In the genomic region with DNA sequence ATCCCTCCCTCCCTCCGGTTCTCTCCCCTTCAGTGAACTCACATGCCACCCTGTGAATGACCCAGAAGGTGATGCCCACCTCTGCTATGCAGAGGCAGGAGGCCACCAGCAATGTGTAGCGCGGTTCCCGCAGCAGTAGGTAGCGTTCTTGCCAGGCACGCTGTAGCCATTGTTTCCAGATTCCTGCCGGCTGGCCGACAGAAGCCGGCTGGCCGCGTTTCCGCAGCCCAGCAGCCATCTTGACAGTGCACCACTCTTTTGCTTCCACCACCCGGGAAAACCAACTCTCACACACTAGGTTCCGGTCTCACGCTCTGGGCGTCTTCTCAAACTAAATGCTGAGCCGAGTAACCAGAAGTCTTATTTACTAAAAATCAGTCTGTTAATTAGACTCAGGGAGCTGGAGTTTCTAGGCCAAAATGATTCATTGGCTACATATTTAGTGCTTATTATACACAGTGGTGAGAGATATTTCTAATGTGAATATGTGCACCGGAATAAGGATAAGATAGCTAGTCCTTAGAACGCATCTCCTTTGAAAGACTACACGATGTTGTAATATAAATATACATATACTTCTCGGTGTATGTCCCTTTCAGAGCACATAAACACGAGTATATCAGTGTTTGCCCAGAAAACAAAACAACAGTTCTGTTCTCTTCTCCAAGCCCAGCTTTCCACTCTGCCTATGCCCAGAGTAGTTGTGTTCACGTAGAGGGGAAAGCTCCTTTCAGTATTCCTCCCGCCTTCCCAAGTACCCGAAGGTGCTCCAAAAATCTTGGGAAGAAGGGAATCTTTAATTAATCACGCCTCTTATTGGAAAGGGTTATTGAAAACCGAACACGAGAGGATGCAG, we compare ENCODE assay signal across 8 mouse cellular contexts. TPM values are rescaled to one million over a fixed set of nuclear protein-coding genes. Genes with fewer than 3 reads are reported as not detected.
DNase-seq lines count a peak whose midpoint lies in the region; ATAC-seq lines count a peak whose summit lies in the region.

No protein-coding gene starts in this region.

- H3K27me3 ChIP-seq in forebrain, embryonic 14.5 days (replicated peaks; ENCODE audit: control insufficient read depth, insufficient read depth, low read length), result no peaks in the 10 kb centered on the region

- H3K4me3 ChIP-seq in forebrain, embryonic 14.5 days (ENCODE audit: low read depth, low read length), result peak overlapping the region; percentile 68

- peaks cover 16% of the 10 kb centered on the region for H3K4me1 ChIP-seq in forebrain, embryonic 14.5 days (ENCODE audit: control insufficient read depth, insufficient read depth, low read length)

- peak overlapping the region; percentile 81 for H3K27ac ChIP-seq in forebrain, embryonic 14.5 days (ENCODE audit: low read depth, low read length)

- no peaks in the 10 kb centered on the region for H3K9me3 ChIP-seq in forebrain, embryonic 14.5 days (replicated peaks; ENCODE audit: control insufficient read depth, low read length)

- peak; percentile 73 for ATAC-seq in forebrain, embryonic 14.5 days

- peak; percentile 86 for DNase-seq in MN1 (ENCODE audit: low spot score)
- peak; percentile 58 to 82 for DNase-seq in cerebellum, adult 18-20 months
- peak; percentile 89 for DNase-seq in forebrain, embryonic 14.5 days (ENCODE audit: low spot score)
- peak; percentile 82 for DNase-seq in heart, postnatal 4 days
- peak; percentile 82 to 84 for DNase-seq in layer of hippocampus, postnatal 10 days (ENCODE audit: low spot score in 2 of 2)
- DNase-seq in lung, postnatal 25 days (ENCODE audit: low spot score), result peak; percentile 69
- peak; percentile 75 for DNase-seq in retina, adult 2 months (ENCODE audit: low read depth, low spot score)
- DNase-seq in thymus, postnatal 25 days, result peak; percentile 81

- WGBS in forebrain, embryonic 14.5 days, result under 1% methylated on average over 28 of the region's 28 CpGs

- peaks cover 25% of the 10 kb centered on the region for H3K36me3 ChIP-seq in forebrain, embryonic 14.5 days (ENCODE audit: control insufficient read depth, insufficient read depth, low read length)

- H3K9ac ChIP-seq in forebrain, embryonic 14.5 days (ENCODE audit: low read length), result peak overlapping the region; percentile 90

- peak overlapping the region; percentile 99 for H3K4me2 ChIP-seq in forebrain, embryonic 14.5 days (ENCODE audit: low read length)

RNA-seq across cellular contexts. Expression of a gene that starts 0.7 kb away (rescaled TPM):
- 18.2 and 24.8 TPM in 2 replicates for polyA plus RNA-seq in forebrain, embryonic 14.5 days (2014; fragmentation: Nextera tagmentation; extraction: Ambion mirVana)
- 1 to 10 TPM; 5.2 to 5.4 TPM for total RNA-seq in heart, postnatal 4 days (2021)
- 1 to 10 TPM; 2.9 TPM for total RNA-seq in layer of hippocampus, postnatal 10 days (2021)

RNA-seq across cellular contexts. Expression of a gene that starts 0.7 kb away (rescaled TPM):
- 0.17 TPM in 1 of 2 replicates, not detected in the other for polyA plus RNA-seq in forebrain, embryonic 14.5 days (2014; fragmentation: Nextera tagmentation; extraction: Ambion mirVana)
- total RNA-seq in heart, postnatal 4 days (2021), result not detected
- total RNA-seq in layer of hippocampus, postnatal 10 days (2021), result under 1 TPM in 1 of 2 experiments, not detected in 1; 0.53 TPM

RNA-seq across cellular contexts. Expression of a gene that starts 0.8 kb away (rescaled TPM):
- 34.9 and 44.4 TPM in 2 replicates for polyA plus RNA-seq in forebrain, embryonic 14.5 days (2014; fragmentation: Nextera tagmentation; extraction: Ambion mirVana)
- 10 to 100 TPM; 13.6 to 14.6 TPM for total RNA-seq in heart, postnatal 4 days (2021)
- total RNA-seq in layer of hippocampus, postnatal 10 days (2021), result 10 to 100 TPM; 12.4 to 14.0 TPM

RNA-seq across cellular contexts. Expression of a gene that starts 10.4 kb away (rescaled TPM):
- 18.6 and 18.9 TPM in 2 replicates for polyA plus RNA-seq in forebrain, embryonic 14.5 days (2014; fragmentation: Nextera tagmentation; extraction: Ambion mirVana)
- total RNA-seq in heart, postnatal 4 days (2021), result 1 to 10 TPM; 2.0 TPM
- total RNA-seq in layer of hippocampus, postnatal 10 days (2021), result 100 to 1,000 TPM; 143 to 153 TPM

RNA-seq across cellular contexts. Expression of a gene that starts 18.9 kb away (rescaled TPM):
- polyA plus RNA-seq in forebrain, embryonic 14.5 days (2014; fragmentation: Nextera tagmentation; extraction: Ambion mirVana), result 5.3 and 6.0 TPM in 2 replicates
- total RNA-seq in heart, postnatal 4 days (2021), result 1 to 10 TPM in 1 of 2 experiments, under 1 TPM in 1; 0.93 to 1.4 TPM
- 10 to 100 TPM; 29.5 to 33.8 TPM for total RNA-seq in layer of hippocampus, postnatal 10 days (2021)

Comparison
In these comparisons a context has a peak if more than half of its experiments do, and no peak if none do; other contexts are left out.
1. Peak in every context shown above with its lines: DNase-seq, ATAC-seq, H3K4me3 ChIP-seq and H3K27ac ChIP-seq.